Mouse (Mus musculus) myocyte (in vitro differentiated cells): ENCODE measurements around the gene Cadm2. TPM values are rescaled to one million over a fixed set of nuclear protein-coding genes. Genes with fewer than 3 reads are reported as not detected.

Experiments
- H3K27me3 ChIP-seq: one replicate; pipeline ENCODE4 v1.6.1; 2011; ENCODE audit not compliant: control insufficient read depth, insufficient read depth, insufficient read length
- H3K36me3 ChIP-seq: one replicate; pipeline ENCODE4 v1.6.1; 2011; ENCODE audit not compliant: control insufficient read depth, insufficient read depth
- H3K4me2 ChIP-seq: one replicate; pipeline ENCODE4 v1.6.1; 2011; ENCODE audit warnings: low read depth, control low read depth
- H3K4me3 ChIP-seq: one replicate; pipeline ENCODE4 v1.5.1; 2011; ENCODE audit warnings: mild to moderate bottlenecking, control low read depth, moderate library complexity
- H3K79me2 ChIP-seq: one replicate; pipeline ENCODE4 v1.6.1; 2011; ENCODE audit not compliant: control insufficient read depth, insufficient read depth
- H3ac ChIP-seq: one replicate; pipeline ENCODE4 v1.6.1; 2011; ENCODE audit not compliant: control insufficient read depth, insufficient read length
- CEBPB ChIP-seq: IDR thresholded peaks from 2 replicates; pipeline ENCODE4 v1.6.1; 2011; ENCODE audit warnings: mild to moderate bottlenecking, moderate library complexity; ENCODE audit not compliant: poor library complexity, insufficient read depth, severe bottlenecking
- E2F4 ChIP-seq: IDR thresholded peaks from one replicate; pipeline ENCODE4 v1.6.1; 2011; ENCODE audit warnings: mild to moderate bottlenecking, control low read depth, moderate library complexity; ENCODE audit not compliant: insufficient read depth
- MAX ChIP-seq: IDR thresholded peaks from one replicate; pipeline ENCODE4 v1.6.1; 2011; ENCODE audit warnings: low read depth, mild to moderate bottlenecking, control low read depth
- MYOD1 ChIP-seq, 3 experiments: IDR thresholded peaks; one replicate each; pipeline ENCODE4 v1.6.1; 2011; ENCODE audit warnings: control low read depth in 2 of 3, low read depth in 2 of 3, mild to moderate bottlenecking in 2 of 3, moderate library complexity in 1 of 3; ENCODE audit not compliant: insufficient read length in 2 of 3, control insufficient read depth in 1 of 3
- MYOG ChIP-seq, 3 experiments: IDR thresholded peaks; one replicate each; pipeline ENCODE4 v1.6.1; 2011; ENCODE audit warnings: control low read depth in 2 of 3, low read depth in 2 of 3, mild to moderate bottlenecking in 2 of 3; ENCODE audit not compliant: insufficient read length in 2 of 3, control insufficient read depth in 1 of 3, insufficient read depth in 1 of 3
- POLR2A ChIP-seq: IDR thresholded peaks from one replicate; pipeline ENCODE4 v1.6.1; 2011; ENCODE audit warnings: low read depth, mild to moderate bottlenecking, control low read depth, moderate library complexity; ENCODE audit not compliant: insufficient read length
- POLR2AphosphoS2 ChIP-seq: IDR thresholded peaks from one replicate; pipeline ENCODE4 v1.6.1; 2011; ENCODE audit warnings: low read depth, control low read depth; ENCODE audit not compliant: insufficient read length
- REST ChIP-seq: IDR thresholded peaks from one replicate; pipeline ENCODE4 v1.6.1; 2011; ENCODE audit warnings: mild to moderate bottlenecking, control low read depth, moderate library complexity; ENCODE audit not compliant: insufficient read depth, insufficient read length
- SRF ChIP-seq: IDR thresholded peaks from one replicate; pipeline ENCODE4 v1.6.1; 2011; ENCODE audit warnings: low read depth; ENCODE audit not compliant: control insufficient read depth, insufficient read length
- TCF12 ChIP-seq: IDR thresholded peaks from one replicate; pipeline ENCODE4 v1.6.1; 2011; ENCODE audit warnings: mild to moderate bottlenecking, control low read depth; ENCODE audit not compliant: poor library complexity, insufficient read depth, severe bottlenecking
- TCF3 ChIP-seq: IDR thresholded peaks from one replicate; pipeline ENCODE4 v1.6.1; 2011; ENCODE audit warnings: low read depth, control low read depth; ENCODE audit not compliant: insufficient read length
- USF1 ChIP-seq: IDR thresholded peaks from one replicate; pipeline ENCODE4 v1.6.1; 2011; ENCODE audit warnings: low read depth, mild to moderate bottlenecking, control low read depth, moderate library complexity
- polyA plus RNA-seq: library from polyadenylated mRNA; unstranded; fragments of >200 nt; fragmentation: generic; extraction: Trizol; gene quantifications from one replicate; pipeline ENCODE4 v1.2.1, GENCODE M21; 2012; ENCODE audit warnings: missing spikeins

The Cadm2 gene
- polyA plus RNA-seq, 1 experiment = 0.01 TPM

DNA sequence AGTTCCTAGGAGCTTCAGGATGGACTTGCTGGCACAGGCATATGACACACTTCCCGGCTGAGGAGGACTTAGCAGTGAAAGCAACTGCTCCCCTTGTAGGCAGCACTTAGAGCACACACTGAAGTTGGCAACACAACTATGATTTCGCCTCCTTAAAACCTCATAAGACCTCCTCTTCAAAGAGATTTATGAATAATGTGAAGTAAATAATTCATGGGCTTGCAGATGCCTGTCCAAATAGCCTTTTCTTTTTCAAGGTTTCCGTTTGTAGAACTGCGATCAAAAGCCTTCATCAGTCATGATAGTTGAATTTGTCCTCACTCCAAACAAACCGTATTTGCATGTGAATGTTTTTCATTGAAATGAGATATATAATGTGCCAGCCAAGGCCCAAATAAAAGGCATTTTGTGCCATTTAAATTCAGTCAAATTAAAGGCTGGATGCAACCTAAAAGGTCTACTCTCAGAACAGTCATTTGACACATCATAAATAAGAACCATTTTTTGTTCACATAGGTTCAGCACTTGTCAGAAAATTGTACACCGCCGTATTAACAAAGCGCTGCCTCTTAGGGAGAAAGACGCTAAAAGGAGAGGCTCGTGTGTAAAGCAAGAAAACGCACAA is 651.1 kb downstream of the Cadm2 start:
- Histone ChIP-seq H3ac (no peak overlapping the region), H3K4me2 (no peak overlapping the region), H3K27me3 (no peaks in the 10 kb centered on the region), H3K79me2 (no peaks in the 10 kb centered on the region), H3K36me3 (no peaks in the 10 kb centered on the region), H3K4me3 (no peak overlapping the region)
- TF ChIP-seq REST (no peak), TCF3 (no peak), SRF (no peak), MAX (no peak), MYOG (IDR thresholded peaks at IDR 0.05; ENCODE audit: control insufficient read depth in 1 of 3, insufficient read depth in 1 of 3, insufficient read length in 2 of 3, low read depth in 2 of 3) (no peak), USF1 (no peak), POLR2A (no peak), MYOD1 (IDR thresholded peaks at IDR 0.05; ENCODE audit: control insufficient read depth in 1 of 3, insufficient read length in 2 of 3, low read depth in 2 of 3) (no peak), CEBPB (no peak)

DNA sequence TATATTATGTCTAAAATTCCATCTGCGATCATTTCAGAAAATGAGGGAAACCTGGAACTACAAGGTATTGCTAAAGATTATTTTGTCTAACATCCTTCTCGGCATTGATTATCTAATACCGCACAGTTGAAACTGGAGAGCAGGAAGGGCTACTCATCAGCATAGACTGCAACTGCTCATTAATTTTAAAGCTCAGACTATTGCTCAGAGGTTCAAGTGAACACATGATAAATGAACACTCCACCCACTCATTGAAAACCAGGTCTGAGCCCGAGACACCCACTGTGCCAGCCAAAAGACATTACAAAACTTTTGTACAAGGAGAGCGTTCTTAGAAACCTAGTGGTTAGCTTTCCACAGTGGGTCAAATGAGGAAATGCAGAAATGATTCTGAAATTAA is 652.4 kb downstream of the Cadm2 start:
- Histone ChIP-seq H3K79me2 (no peaks in the 10 kb centered on the region), H3K27me3 (no peaks in the 10 kb centered on the region), H3K4me2 (no peak overlapping the region), H3K4me3 (no peak overlapping the region), H3K36me3 (no peaks in the 10 kb centered on the region), H3ac (no peak overlapping the region)
- no peak for TF ChIP-seq SRF
- TF ChIP-seq E2F4 = no peak
- TF ChIP-seq MYOD1 (IDR thresholded peaks at IDR 0.05; ENCODE audit: control insufficient read depth in 1 of 3, insufficient read length in 2 of 3, low read depth in 2 of 3) = no peak
- no peak for TF ChIP-seq CEBPB
- TF ChIP-seq MYOG (IDR thresholded peaks at IDR 0.05; ENCODE audit: control insufficient read depth in 1 of 3, insufficient read depth in 1 of 3, insufficient read length in 2 of 3, low read depth in 2 of 3) = no peak
- no peak for TF ChIP-seq USF1
- TF ChIP-seq TCF3 = no peak
- TF ChIP-seq TCF12 = no peak
- TF ChIP-seq REST = no peak
- no peak for TF ChIP-seq MAX
- TF ChIP-seq POLR2AphosphoS2 = no peak
- TF ChIP-seq POLR2A = no peak

DNA sequence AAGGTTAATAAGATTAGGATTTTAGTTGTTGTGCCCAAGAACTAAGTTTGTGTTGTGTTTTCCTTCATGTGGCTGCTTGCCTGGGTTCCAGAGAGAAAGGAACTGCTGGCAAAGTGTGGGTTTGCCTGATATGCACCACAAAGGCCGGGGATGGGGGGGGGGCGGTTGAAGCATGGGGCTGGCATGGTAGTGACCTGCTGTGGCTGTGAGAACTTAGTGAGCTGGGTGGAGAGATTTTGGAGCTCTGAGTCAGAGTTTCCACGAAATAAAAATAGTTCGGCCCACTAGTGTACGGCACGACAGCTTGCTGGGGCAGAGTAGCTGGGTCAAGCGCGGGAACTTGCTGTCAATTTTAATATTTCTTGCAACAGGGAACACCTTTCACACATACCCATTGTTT is 653.0 kb downstream of the Cadm2 start:
- no peaks in the 10 kb centered on the region for H3K79me2 ChIP-seq
- TF ChIP-seq E2F4 = no peak
- no peak for TF ChIP-seq POLR2AphosphoS2
- TF ChIP-seq POLR2A = no peak
- H3K4me2 ChIP-seq = no peak overlapping the region
- H3K4me3 ChIP-seq = no peak overlapping the region
- H3K36me3 ChIP-seq = no peaks in the 10 kb centered on the region
- H3ac ChIP-seq = no peak overlapping the region
- H3K27me3 ChIP-seq = no peaks in the 10 kb centered on the region

DNA sequence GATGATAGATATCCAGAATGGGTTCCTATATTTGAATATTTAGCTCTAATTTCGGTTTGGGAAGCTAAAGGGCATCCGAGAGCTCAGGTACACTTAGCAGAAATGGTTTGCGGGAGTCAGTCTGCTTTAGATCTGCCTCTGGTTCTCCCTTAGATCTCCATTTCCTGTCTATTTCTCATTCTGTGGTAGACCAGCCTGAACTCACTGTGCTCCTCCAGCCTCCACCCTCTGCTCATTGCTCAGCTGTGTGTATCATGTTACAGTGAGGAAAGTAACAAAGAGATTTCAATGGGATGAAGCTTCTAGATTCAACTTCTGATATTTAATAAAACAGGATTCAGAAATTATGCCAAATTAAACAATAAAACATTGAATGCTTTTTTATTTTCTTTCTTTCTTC is 661.6 kb downstream of the Cadm2 start:
- Histone ChIP-seq H3K36me3 (no peaks in the 10 kb centered on the region), H3K4me3 (no peak overlapping the region), H3K4me2 (no peak overlapping the region)

DNA sequence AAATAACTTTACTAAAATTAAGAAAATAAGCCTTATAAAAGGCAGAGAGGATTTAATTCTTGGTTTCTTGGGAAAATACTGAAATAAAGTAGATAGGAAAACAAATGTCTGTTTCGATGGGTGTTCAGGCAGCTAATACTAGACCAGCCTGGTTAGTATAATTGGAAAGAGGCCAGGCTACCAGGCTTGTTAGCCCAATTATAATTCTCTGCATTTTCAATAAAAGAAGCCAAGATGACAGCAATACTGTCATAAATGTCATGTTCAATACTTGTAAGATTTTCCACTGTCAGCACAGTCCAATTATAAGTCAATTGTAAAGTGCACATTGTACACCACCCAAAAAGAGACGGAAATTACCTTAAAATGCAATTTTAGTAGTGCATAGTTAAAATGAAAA is 664.8 kb downstream of the Cadm2 start:
- Histone ChIP-seq H3K27me3 (no peaks in the 10 kb centered on the region), H3ac (no peak overlapping the region), H3K36me3 (no peaks in the 10 kb centered on the region), H3K4me3 (no peak overlapping the region), H3K79me2 (no peaks in the 10 kb centered on the region), H3K4me2 (no peak overlapping the region)
- TF ChIP-seq POLR2AphosphoS2 (no peak), MYOG (IDR thresholded peaks at IDR 0.05; ENCODE audit: control insufficient read depth in 1 of 3, insufficient read depth in 1 of 3, insufficient read length in 2 of 3, low read depth in 2 of 3) (no peak), REST (no peak)

More for the DNA sequence above, 661.6 kb downstream of the Cadm2 start:
- Histone ChIP-seq H3K79me2 (no peaks in the 10 kb centered on the region), H3K27me3 (no peaks in the 10 kb centered on the region), H3ac (no peak overlapping the region)
- no peak for TF ChIP-seq MYOD1 (IDR thresholded peaks at IDR 0.05; ENCODE audit: control insufficient read depth in 1 of 3, insufficient read length in 2 of 3, low read depth in 2 of 3)
- no peak for TF ChIP-seq POLR2A
- no peak for TF ChIP-seq TCF3
- no peak for TF ChIP-seq CEBPB
- no peak for TF ChIP-seq MYOG (IDR thresholded peaks at IDR 0.05; ENCODE audit: control insufficient read depth in 1 of 3, insufficient read depth in 1 of 3, insufficient read length in 2 of 3, low read depth in 2 of 3)
- no peak for TF ChIP-seq MAX
- no peak for TF ChIP-seq E2F4
- TF ChIP-seq SRF = no peak
